Mouse (Mus musculus) G1E-ER4 (cell line): Measurements from ENCODE around the gene Fam240a. TPM values are rescaled to one million over a fixed set of nuclear protein-coding genes. Genes with fewer than 3 reads are reported as not detected.

Experiments used
- GATA1 ChIP-seq: IDR thresholded peaks from one replicate; pipeline ENCODE4 v1.8.0; 2012; ENCODE audit warnings: low read length, inconsistent platforms
- polyA plus RNA-seq: library from polyadenylated mRNA; stranded (reverse); fragments of >175 nt; gene quantifications from 2 replicates; pipeline ENCODE4 v1.2.3, GENCODE M21; 2012

Fam240a gene
- polyA plus RNA-seq = not detected in 2 replicates

- no peak for TF ChIP-seq GATA1
Observed at GRCm38 (mm10) chr9:110916786-110917185, at the start of gene Fam240a. Fam240a (minus strand) TSS chr9:110916861.

- no peak for TF ChIP-seq GATA1
Observed at GRCm38 (mm10) chr9:110965910-110966231, 49.2 kb upstream of the Fam240a start.

GRCm38 (mm10) chr9:110965062-110965909, 48.6 kb upstream of the Fam240a start:
- TF ChIP-seq GATA1 = no peak

- TF ChIP-seq GATA1 = no peak
Observed at GRCm38 (mm10) chr9:110963566-110964115, 47.0 kb upstream of the Fam240a start.

- TF ChIP-seq GATA1 = no peak
Observed at GRCm38 (mm10) chr9:110961386-110961785, 44.7 kb upstream of the Fam240a start.

- TF ChIP-seq GATA1 = no peak
Observed at GRCm38 (mm10) chr9:110960230-110961149, 43.8 kb upstream of the Fam240a start.

GRCm38 (mm10) chr9:110959669-110960068, 43.0 kb upstream of the Fam240a start:
- no peak for TF ChIP-seq GATA1

GRCm38 (mm10) chr9:110955962-110956361, 39.3 kb upstream of the Fam240a start:
- no peak for TF ChIP-seq GATA1

GRCm38 (mm10) chr9:110954681-110955445, 38.2 kb upstream of the Fam240a start:
- TF ChIP-seq GATA1 = no peak

GRCm38 (mm10) chr9:110953550-110954461, 37.1 kb upstream of the Fam240a start:
- no peak for TF ChIP-seq GATA1

- no peak for TF ChIP-seq GATA1
Observed at GRCm38 (mm10) chr9:110952931-110953549, 36.4 kb upstream of the Fam240a start.

GRCm38 (mm10) chr9:110952398-110952797, 35.7 kb upstream of the Fam240a start:
- TF ChIP-seq GATA1 = no peak

- TF ChIP-seq GATA1 = no peak
Observed at GRCm38 (mm10) chr9:110951866-110952265, 35.2 kb upstream of the Fam240a start.

GRCm38 (mm10) chr9:110951397-110951796, 34.7 kb upstream of the Fam240a start, which contains the start of gene Lrrc2:
Lrrc2 (plus strand) TSS chr9:110951545.
- TF ChIP-seq GATA1 = no peak
